Mouse (Mus musculus): ENCODE results near the gene Plcb3. TPM values are rescaled to one million over a fixed set of nuclear protein-coding genes. Genes with fewer than 3 reads are reported as not detected.

The Plcb3 gene
- polyA plus RNA-seq, 1 experiment from 2014 or later = 25.0 TPM

GRCm38 (mm10) chr19:6907811-6908540 is 68.3 kb downstream of the Plcb3 start:
- Histone ChIP-seq H3K27ac (ENCODE audit: low read depth, low read length) (no peak overlapping the region), H3K4me2 (ENCODE audit: low read depth) (peak overlapping the region; percentile 86; the same call in 1 of the 2 replicates), H3K9me3 (ENCODE audit: control insufficient read depth, low read length) (no peaks in the 10 kb centered on the region), H3K4me3 (ENCODE audit: low read depth, low read length) (no peak overlapping the region), H3K27me3 (ENCODE audit: control insufficient read depth, insufficient read depth, low read length) (no peaks in the 10 kb centered on the region), H3K4me1 (ENCODE audit: control insufficient read depth, insufficient read depth, low read length) (peaks cover 14% of the 10 kb centered on the region), H3K9ac (ENCODE audit: low read length) (no peak overlapping the region), H3K36me3 (ENCODE audit: control insufficient read depth, insufficient read depth, low read length) (peaks cover 11% of the 10 kb centered on the region)
- DNase-seq (ENCODE audit: low spot score) (no peak), ATAC-seq (ENCODE audit: insufficient read depth, low FRiP score, low TSS enrichment) (no peak)
- 86% methylated on average over 7 of the region's 7 CpGs for WGBS

DNA sequence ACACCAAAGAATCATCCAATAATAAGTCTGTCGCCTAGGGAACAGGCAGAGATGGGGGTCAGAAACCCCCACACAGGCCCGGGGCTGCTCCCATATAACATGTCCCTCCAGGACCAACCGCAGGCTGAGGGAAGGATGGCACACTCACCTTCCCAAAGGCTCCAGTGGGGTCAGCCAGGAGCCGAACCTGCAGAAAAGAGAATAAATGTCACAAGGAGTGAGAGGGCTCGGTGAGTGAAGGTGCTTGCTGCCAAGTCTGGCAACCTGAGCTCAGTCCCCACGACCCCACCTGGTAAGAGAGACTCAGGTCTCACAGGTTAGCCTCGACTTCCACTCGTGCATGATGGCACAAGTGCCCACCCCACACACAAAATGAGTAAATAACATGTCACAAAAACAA is 69.2 kb downstream of the Plcb3 start:
- ATAC-seq (ENCODE audit: insufficient read depth, low FRiP score, low TSS enrichment) (no peak), DNase-seq (ENCODE audit: low spot score) (no peak)
- H3K4me2 ChIP-seq (ENCODE audit: low read depth) = no peak overlapping the region
- H3K27ac ChIP-seq (ENCODE audit: low read depth, low read length) = no peak overlapping the region
- H3K4me3 ChIP-seq (ENCODE audit: low read depth, low read length) = no peak overlapping the region
- H3K36me3 ChIP-seq (ENCODE audit: control insufficient read depth, insufficient read depth, low read length) = peaks cover 7% of the 10 kb centered on the region
- no peak overlapping the region for H3K9ac ChIP-seq (ENCODE audit: low read length)
- no peaks in the 10 kb centered on the region for H3K27me3 ChIP-seq (ENCODE audit: control insufficient read depth, insufficient read depth, low read length)
- WGBS = 91% methylated on average over 8 of the region's 8 CpGs
- peaks cover 14% of the 10 kb centered on the region for H3K4me1 ChIP-seq (ENCODE audit: control insufficient read depth, insufficient read depth, low read length)
- no peaks in the 10 kb centered on the region for H3K9me3 ChIP-seq (ENCODE audit: control insufficient read depth, low read length)

GRCm38 (mm10) chr19:6906199-6906598 is 70.1 kb downstream of the Plcb3 start:
- H3K9me3 ChIP-seq (ENCODE audit: control insufficient read depth, low read length) = no peaks in the 10 kb centered on the region
- ATAC-seq (ENCODE audit: insufficient read depth, low FRiP score, low TSS enrichment) (no peak), DNase-seq (ENCODE audit: low spot score) (no peak)
- H3K27me3 ChIP-seq (ENCODE audit: control insufficient read depth, insufficient read depth, low read length) = no peaks in the 10 kb centered on the region
- no peak overlapping the region for H3K4me2 ChIP-seq (ENCODE audit: low read depth)
- 84% methylated on average over 3 of the region's 3 CpGs for WGBS
- H3K9ac ChIP-seq (ENCODE audit: low read length) = no peak overlapping the region
- H3K4me1 ChIP-seq (ENCODE audit: control insufficient read depth, insufficient read depth, low read length) = peaks cover 14% of the 10 kb centered on the region
- no peak overlapping the region for H3K4me3 ChIP-seq (ENCODE audit: low read depth, low read length)
- H3K27ac ChIP-seq (ENCODE audit: low read depth, low read length) = no peak overlapping the region
- H3K36me3 ChIP-seq (ENCODE audit: control insufficient read depth, insufficient read depth, low read length) = peaks cover 7% of the 10 kb centered on the region

DNA sequence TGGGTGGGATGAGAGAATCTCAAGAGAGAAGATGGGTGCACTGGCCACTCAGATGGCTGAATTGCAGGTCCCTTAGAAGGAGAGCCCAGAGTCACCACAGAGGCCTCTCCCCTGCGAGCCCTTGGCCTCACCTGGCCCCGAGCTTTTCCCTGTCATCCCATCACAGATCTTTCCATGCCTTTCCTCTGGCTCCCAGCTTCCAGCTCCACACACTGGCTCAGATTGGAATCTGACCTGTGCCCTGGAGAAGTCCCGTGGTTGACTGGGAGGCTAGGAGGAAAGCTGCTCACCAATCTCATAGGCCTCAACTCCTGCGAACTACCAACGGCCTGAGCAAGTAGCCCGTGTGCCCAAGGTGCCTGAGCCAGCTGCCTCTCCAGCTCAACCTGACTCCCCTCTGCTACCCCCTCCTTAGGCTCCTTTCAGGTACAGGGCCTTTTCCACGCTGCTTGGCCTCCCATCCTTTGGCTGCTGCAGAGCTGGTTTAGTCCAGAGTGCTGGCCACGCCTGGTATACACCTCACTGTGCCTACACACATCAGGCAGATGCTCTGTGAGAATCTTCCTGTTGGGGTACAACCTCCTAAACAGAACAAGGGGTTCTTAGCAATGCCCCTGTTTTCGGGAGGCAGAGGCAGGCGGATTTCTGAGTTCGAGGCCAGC is 70.6 kb downstream of the Plcb3 start:
- 94% methylated on average over 11 of the region's 11 CpGs for WGBS
- Histone ChIP-seq H3K9me3 (ENCODE audit: control insufficient read depth, low read length) (no peaks in the 10 kb centered on the region), H3K27ac (ENCODE audit: low read depth, low read length) (no peak overlapping the region), H3K4me1 (ENCODE audit: control insufficient read depth, insufficient read depth, low read length) (peaks cover 10% of the 10 kb centered on the region; the same call in 1 of the 2 replicates), H3K27me3 (ENCODE audit: control insufficient read depth, insufficient read depth, low read length) (no peaks in the 10 kb centered on the region), H3K4me2 (ENCODE audit: low read depth) (no peak overlapping the region), H3K4me3 (ENCODE audit: low read depth, low read length) (no peak overlapping the region), H3K9ac (ENCODE audit: low read length) (no peak overlapping the region), H3K36me3 (ENCODE audit: control insufficient read depth, insufficient read depth, low read length) (peaks cover 7% of the 10 kb centered on the region)
- DNase-seq (ENCODE audit: low spot score) (no peak), ATAC-seq (ENCODE audit: insufficient read depth, low FRiP score, low TSS enrichment) (no peak)

DNA sequence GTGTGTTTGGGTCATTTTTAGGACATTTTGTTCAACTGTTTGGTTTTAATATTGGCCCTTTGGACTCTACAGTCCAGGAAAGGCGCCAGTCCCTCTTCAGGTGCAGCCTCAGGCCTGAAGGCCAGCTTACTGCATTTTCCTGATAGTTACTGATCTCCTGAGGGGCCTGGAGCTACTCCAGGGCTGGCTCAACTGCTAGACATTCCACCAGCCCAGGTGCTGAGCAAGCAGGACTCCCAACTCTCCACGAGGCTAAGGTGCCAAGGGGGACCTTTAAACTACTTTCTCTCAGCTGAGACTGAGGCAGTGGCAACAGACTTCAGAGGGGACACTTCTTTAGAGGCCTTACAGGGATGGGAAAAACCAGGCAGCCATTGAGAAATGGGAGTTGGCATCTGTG is 71.4 kb downstream of the Plcb3 start:
- Histone ChIP-seq H3K4me1 (ENCODE audit: control insufficient read depth, insufficient read depth, low read length) (peaks cover 10% of the 10 kb centered on the region; the same call in 1 of the 2 replicates), H3K4me2 (ENCODE audit: low read depth) (no peak overlapping the region), H3K9me3 (ENCODE audit: control insufficient read depth, low read length) (no peaks in the 10 kb centered on the region), H3K27me3 (ENCODE audit: control insufficient read depth, insufficient read depth, low read length) (no peaks in the 10 kb centered on the region), H3K4me3 (ENCODE audit: low read depth, low read length) (no peak overlapping the region), H3K9ac (ENCODE audit: low read length) (no peak overlapping the region), H3K27ac (ENCODE audit: low read depth, low read length) (no peak overlapping the region), H3K36me3 (ENCODE audit: control insufficient read depth, insufficient read depth, low read length) (peaks cover 7% of the 10 kb centered on the region)
- ATAC-seq (ENCODE audit: insufficient read depth, low FRiP score, low TSS enrichment) (no peak), DNase-seq (ENCODE audit: low spot score) (no peak)
- whole genome bisulfite sequencing = 87% methylated on average over 2 of the region's 2 CpGs

- Histone ChIP-seq H3K27ac (ENCODE audit: low read depth, low read length) (no peak overlapping the region), H3K9ac (ENCODE audit: low read length) (no peak overlapping the region), H3K27me3 (ENCODE audit: control insufficient read depth, insufficient read depth, low read length) (no peaks in the 10 kb centered on the region), H3K4me3 (ENCODE audit: low read depth, low read length) (no peak overlapping the region), H3K36me3 (ENCODE audit: control insufficient read depth, insufficient read depth, low read length) (peaks cover 7% of the 10 kb centered on the region), H3K4me2 (ENCODE audit: low read depth) (no peak overlapping the region), H3K4me1 (ENCODE audit: control insufficient read depth, insufficient read depth, low read length) (no peaks in the 10 kb centered on the region; the same call in 1 of the 2 replicates), H3K9me3 (ENCODE audit: control insufficient read depth, low read length) (no peaks in the 10 kb centered on the region)
- WGBS = 95% methylated on average over 1 of the region's 1 CpGs
- ATAC-seq (ENCODE audit: insufficient read depth, low FRiP score, low TSS enrichment) (no peak), DNase-seq (ENCODE audit: low spot score) (no peak)
Observed at GRCm38 (mm10) chr19:6903031-6903430, 73.2 kb downstream of the Plcb3 start.

Small RNAs within 50 kb of the gene (microRNA-seq; reads per million reads assigned to microRNA genes)
- gene Mir6990 = not detected

Other genes starting within 250 kb of the Plcb3 start
- gene Rps6ka4, start 135.8 kb downstream of the Plcb3 start, polyA plus RNA-seq (2014; fragmentation: Nextera tagmentation; extraction: Ambion mirVana) = 4.7 and 6.7 TPM in 2 replicates
- gene Ccdc88b, start 118.3 kb downstream of the Plcb3 start, polyA plus RNA-seq (2014; fragmentation: Nextera tagmentation; extraction: Ambion mirVana) = 0.89 and 1.0 TPM in 2 replicates
- 125 and 131 TPM in 2 replicates for gene Trmt112, start 66.8 kb downstream of the Plcb3 start, polyA plus RNA-seq (2014; fragmentation: Nextera tagmentation; extraction: Ambion mirVana)
- gene Prdx5, start 66.4 kb downstream of the Plcb3 start, polyA plus RNA-seq (2014; fragmentation: Nextera tagmentation; extraction: Ambion mirVana) = 110 and 120 TPM in 2 replicates
- gene Esrra, start 54.7 kb downstream of the Plcb3 start, polyA plus RNA-seq (2014; fragmentation: Nextera tagmentation; extraction: Ambion mirVana) = 4.1 and 4.3 TPM in 2 replicates
- gene Catsperz, start 51.1 kb downstream of the Plcb3 start, polyA plus RNA-seq (2014; fragmentation: Nextera tagmentation; extraction: Ambion mirVana) = 0.77 TPM in 1 of 2 replicates, not detected in the other
- gene Kcnk4, start 42.0 kb downstream of the Plcb3 start, polyA plus RNA-seq (2014; fragmentation: Nextera tagmentation; extraction: Ambion mirVana) = 0.13 and 0.28 TPM in 2 replicates
- 53.0 and 58.5 TPM in 2 replicates for gene Bad, start 34.6 kb downstream of the Plcb3 start, polyA plus RNA-seq (2014; fragmentation: Nextera tagmentation; extraction: Ambion mirVana)
- gene Gpr137, start 34.0 kb downstream of the Plcb3 start, polyA plus RNA-seq (2014; fragmentation: Nextera tagmentation; extraction: Ambion mirVana) = 34.6 and 39.7 TPM in 2 replicates
- 290 and 313 TPM in 2 replicates for gene Ppp1r14b, start 1.5 kb downstream of the Plcb3 start, polyA plus RNA-seq (2014; fragmentation: Nextera tagmentation; extraction: Ambion mirVana)
- gene Fkbp2, start 4.0 kb upstream of the Plcb3 start, polyA plus RNA-seq (2014; fragmentation: Nextera tagmentation; extraction: Ambion mirVana) = 80.1 and 86.5 TPM in 2 replicates
- 27.8 and 29.4 TPM in 2 replicates for gene Vegfb, start 11.2 kb upstream of the Plcb3 start, polyA plus RNA-seq (2014; fragmentation: Nextera tagmentation; extraction: Ambion mirVana)
- gene Dnajc4, start 16.1 kb upstream of the Plcb3 start, polyA plus RNA-seq (2014; fragmentation: Nextera tagmentation; extraction: Ambion mirVana) = 16.2 and 17.3 TPM in 2 replicates
- gene Nudt22, start 19.6 kb upstream of the Plcb3 start, polyA plus RNA-seq (2014; fragmentation: Nextera tagmentation; extraction: Ambion mirVana) = 19.6 and 20.5 TPM in 2 replicates
- gene Trpt1, start 19.7 kb upstream of the Plcb3 start, polyA plus RNA-seq (2014; fragmentation: Nextera tagmentation; extraction: Ambion mirVana) = 9.7 and 12.1 TPM in 2 replicates
- gene Fermt3, start 43.0 kb upstream of the Plcb3 start, polyA plus RNA-seq (2014; fragmentation: Nextera tagmentation; extraction: Ambion mirVana) = 8.8 and 9.5 TPM in 2 replicates
- gene Stip1, start 63.5 kb upstream of the Plcb3 start, polyA plus RNA-seq (2014; fragmentation: Nextera tagmentation; extraction: Ambion mirVana) = 423 and 425 TPM in 2 replicates
- gene Macrod1, start 80.3 kb upstream of the Plcb3 start, polyA plus RNA-seq (2014; fragmentation: Nextera tagmentation; extraction: Ambion mirVana) = 3.2 and 3.3 TPM in 2 replicates
- 6.6 and 7.5 TPM in 2 replicates for gene Flrt1, start 129.3 kb upstream of the Plcb3 start, polyA plus RNA-seq (2014; fragmentation: Nextera tagmentation; extraction: Ambion mirVana)
- gene Otub1, start 229.8 kb upstream of the Plcb3 start, polyA plus RNA-seq (2014; fragmentation: Nextera tagmentation; extraction: Ambion mirVana) = 248 and 255 TPM in 2 replicates
- gene Cox8a, start 241.1 kb upstream of the Plcb3 start, polyA plus RNA-seq (2014; fragmentation: Nextera tagmentation; extraction: Ambion mirVana) = 706 and 761 TPM in 2 replicates

Data from neural tube, embryonic 11.5 days (tissue).